Mouse (Mus musculus): Measurements from ENCODE around the gene H2-Aa. TPM values are rescaled to one million over a fixed set of nuclear protein-coding genes. Genes with fewer than 3 reads are reported as not detected.

H2-Aa gene
- polyA plus RNA-seq, 2 experiments: 1.1 to 1.8 TPM

DNA sequence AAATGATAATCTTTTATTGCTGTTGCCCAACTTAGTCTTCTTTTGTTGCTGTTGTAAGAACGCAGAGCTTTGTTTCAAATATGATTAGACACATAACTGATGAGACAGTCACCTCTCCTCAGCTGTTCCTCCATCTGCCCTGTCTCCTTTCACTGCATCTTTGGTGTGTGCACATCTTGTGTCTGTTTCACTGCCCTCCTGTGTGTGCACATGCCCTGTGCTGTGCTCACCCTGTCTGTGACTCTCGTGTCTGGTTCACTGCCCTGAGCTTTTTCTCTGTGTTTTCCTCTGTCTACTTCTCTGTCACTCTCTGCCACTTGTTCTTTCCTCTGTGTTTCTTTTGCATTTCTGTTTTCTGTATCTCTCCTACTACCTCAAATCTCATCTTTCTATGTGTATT, 17.4 kb downstream of the H2-Aa start:
- Histone ChIP-seq H3K4me3 (ENCODE audit: insufficient read depth in 1 of 2, low read depth in 2 of 2, low read length in 2 of 2) (no peak overlapping the region), H3K27me3 (ENCODE audit: control insufficient read depth, insufficient read depth, low read length) (peaks cover 3% of the 10 kb centered on the region), H3K4me2 (ENCODE audit: low read depth) (no peak overlapping the region), H3K27ac (no peak overlapping the region), H3K9me3 (ENCODE audit: control insufficient read depth, low read length) (no peaks in the 10 kb centered on the region), H3K36me3 (replicated peaks; ENCODE audit: control insufficient read depth, insufficient read depth, low read depth) (no peaks in the 10 kb centered on the region), H3K4me1 (replicated peaks; ENCODE audit: control insufficient read depth in 2 of 2, insufficient read depth in 2 of 2, low read length in 1 of 2) (no peaks in the 10 kb centered on the region), H3K9ac (replicated peaks) (no peak overlapping the region)
- 48% methylated on average over 2 of the region's 2 CpGs for WGBS (ENCODE audit: insufficient replicate concordance)
- no peak for TF ChIP-seq CTCF (IDR thresholded peaks at IDR 0.05; ENCODE audit: low read depth)
- TF ChIP-seq EP300 (IDR thresholded peaks at IDR 0.05; ENCODE audit: low read depth): no peak
- ATAC-seq (ENCODE audit: insufficient read depth) (no peak), DNase-seq (ENCODE audit: low read depth in 3 of 3, low spot score in 3 of 3) (no peak)

DNA sequence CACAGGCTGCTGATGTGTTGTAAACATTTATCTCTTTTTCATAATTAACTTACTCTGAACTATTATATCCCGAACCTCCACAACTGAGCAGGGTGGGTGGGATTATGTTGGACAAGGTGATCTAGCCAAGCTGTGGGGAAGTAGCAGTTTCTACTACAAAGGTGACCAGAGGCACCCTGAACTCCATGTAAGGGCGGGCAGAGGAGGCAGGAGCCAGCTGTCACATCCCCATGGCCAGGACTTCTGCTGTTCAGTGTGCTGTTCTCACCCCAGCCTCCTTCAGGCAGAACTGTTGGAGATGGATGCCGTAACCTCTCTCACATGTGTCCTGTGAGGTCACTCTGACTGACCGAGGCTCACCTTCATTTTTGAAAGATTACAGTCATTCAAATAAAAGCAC, 17.8 kb downstream of the H2-Aa start:
- H3K9me3 ChIP-seq (ENCODE audit: control insufficient read depth, low read length): no peaks in the 10 kb centered on the region
- no peaks in the 10 kb centered on the region for H3K4me1 ChIP-seq (replicated peaks; ENCODE audit: control insufficient read depth in 2 of 2, insufficient read depth in 2 of 2, low read length in 1 of 2)
- ATAC-seq (ENCODE audit: insufficient read depth): no peak
- no peak for TF ChIP-seq EP300 (IDR thresholded peaks at IDR 0.05; ENCODE audit: low read depth)
- TF ChIP-seq CTCF (IDR thresholded peaks at IDR 0.05; ENCODE audit: low read depth): no peak
- no peak overlapping the region for H3K27ac ChIP-seq
- no peak overlapping the region for H3K9ac ChIP-seq (replicated peaks)
- H3K4me3 ChIP-seq (ENCODE audit: insufficient read depth in 1 of 2, low read depth in 2 of 2, low read length in 2 of 2): no peak overlapping the region
- no peak for DNase-seq (ENCODE audit: low read depth in 3 of 3, low spot score in 3 of 3)
- 59% methylated on average over 4 of the region's 4 CpGs for WGBS (ENCODE audit: insufficient replicate concordance)
- no peak overlapping the region for H3K4me2 ChIP-seq (ENCODE audit: low read depth)
- H3K36me3 ChIP-seq (replicated peaks; ENCODE audit: control insufficient read depth, insufficient read depth, low read depth): no peaks in the 10 kb centered on the region
- peaks cover 8% of the 10 kb centered on the region for H3K27me3 ChIP-seq (ENCODE audit: control insufficient read depth, insufficient read depth, low read length)

DNA sequence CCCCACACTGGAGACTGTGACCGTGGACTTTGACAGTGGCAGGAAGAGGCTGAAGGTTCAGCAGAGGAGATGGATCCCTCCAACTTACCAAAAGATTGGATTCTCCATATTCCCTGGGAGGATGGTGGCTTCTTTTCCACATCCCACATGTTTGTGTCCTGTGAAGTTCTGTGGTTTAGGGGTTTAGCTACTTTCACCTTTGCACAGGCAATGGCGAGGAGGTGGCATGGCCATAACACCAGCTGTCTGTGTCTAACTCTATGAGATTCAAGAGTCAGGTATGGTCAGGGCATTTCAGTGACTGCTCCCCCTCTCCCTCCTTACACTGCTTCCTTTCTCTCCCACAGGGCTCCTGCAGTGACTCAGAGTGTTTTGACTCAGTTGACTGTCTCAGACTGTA, 18.9 kb downstream of the H2-Aa start:
- DNase-seq (ENCODE audit: low read depth in 3 of 3, low spot score in 3 of 3) (no peak), ATAC-seq (ENCODE audit: insufficient read depth) (no peak)
- TF ChIP-seq EP300 (IDR thresholded peaks at IDR 0.05; ENCODE audit: low read depth) (no peak), CTCF (IDR thresholded peaks at IDR 0.05; ENCODE audit: low read depth) (no peak)
- Histone ChIP-seq H3K27me3 (ENCODE audit: control insufficient read depth, insufficient read depth, low read length) (peaks cover 18% of the 10 kb centered on the region), H3K4me1 (replicated peaks; ENCODE audit: control insufficient read depth in 2 of 2, insufficient read depth in 2 of 2, low read length in 1 of 2) (peaks cover 0 to 3% of the 10 kb centered on the region in 2 experiments; a peak in 2 of 4 replicates), H3K9ac (replicated peaks) (no peak overlapping the region), H3K4me2 (ENCODE audit: low read depth) (no peak overlapping the region), H3K36me3 (replicated peaks; ENCODE audit: control insufficient read depth, insufficient read depth, low read depth) (no peaks in the 10 kb centered on the region), H3K4me3 (ENCODE audit: insufficient read depth in 1 of 2, low read depth in 2 of 2, low read length in 2 of 2) (no peak overlapping the region), H3K9me3 (ENCODE audit: control insufficient read depth, low read length) (no peaks in the 10 kb centered on the region), H3K27ac (no peak overlapping the region)
- 56% methylated on average over 2 of the region's 2 CpGs for WGBS (ENCODE audit: insufficient replicate concordance)

DNA sequence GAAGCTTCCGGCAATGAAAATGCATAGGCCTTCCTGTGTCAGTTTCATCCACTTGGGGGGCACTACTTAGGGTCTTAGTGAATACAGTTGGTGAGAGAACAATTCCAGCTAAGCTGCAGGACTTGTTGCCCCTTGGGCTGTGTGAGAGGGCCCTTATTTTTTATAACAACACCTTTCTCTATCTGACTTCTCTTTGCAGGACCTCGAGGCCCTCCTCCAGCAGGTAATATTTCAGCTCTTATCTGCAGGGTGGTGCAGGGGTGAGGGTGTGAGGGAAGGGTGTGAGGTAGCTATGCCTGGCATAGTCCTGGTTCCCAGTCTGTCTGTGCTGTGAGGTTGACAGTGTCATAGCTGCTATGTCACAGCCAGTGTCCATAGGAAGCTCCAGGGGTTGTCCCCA, 19.4 kb downstream of the H2-Aa start:
- Histone ChIP-seq H3K27ac (no peak overlapping the region), H3K4me1 (replicated peaks; ENCODE audit: control insufficient read depth in 2 of 2, insufficient read depth in 2 of 2, low read length in 1 of 2) (peaks cover 0 to 7% of the 10 kb centered on the region in 2 experiments; a peak in 2 of 4 replicates), H3K9me3 (ENCODE audit: control insufficient read depth, low read length) (no peaks in the 10 kb centered on the region), H3K4me3 (ENCODE audit: insufficient read depth in 1 of 2, low read depth in 2 of 2, low read length in 2 of 2) (no peak overlapping the region), H3K27me3 (ENCODE audit: control insufficient read depth, insufficient read depth, low read length) (peaks cover 23% of the 10 kb centered on the region), H3K4me2 (ENCODE audit: low read depth) (no peak overlapping the region), H3K9ac (replicated peaks) (no peak overlapping the region), H3K36me3 (replicated peaks; ENCODE audit: control insufficient read depth, insufficient read depth, low read depth) (no peaks in the 10 kb centered on the region)
- no peak for DNase-seq (ENCODE audit: low read depth in 3 of 3, low spot score in 3 of 3)
- no peak for TF ChIP-seq EP300 (IDR thresholded peaks at IDR 0.05; ENCODE audit: low read depth)
- TF ChIP-seq CTCF (IDR thresholded peaks at IDR 0.05; ENCODE audit: low read depth): no peak
- ATAC-seq (ENCODE audit: insufficient read depth): no peak
- 60% methylated on average over 2 of the region's 2 CpGs for WGBS (ENCODE audit: insufficient replicate concordance)

DNA sequence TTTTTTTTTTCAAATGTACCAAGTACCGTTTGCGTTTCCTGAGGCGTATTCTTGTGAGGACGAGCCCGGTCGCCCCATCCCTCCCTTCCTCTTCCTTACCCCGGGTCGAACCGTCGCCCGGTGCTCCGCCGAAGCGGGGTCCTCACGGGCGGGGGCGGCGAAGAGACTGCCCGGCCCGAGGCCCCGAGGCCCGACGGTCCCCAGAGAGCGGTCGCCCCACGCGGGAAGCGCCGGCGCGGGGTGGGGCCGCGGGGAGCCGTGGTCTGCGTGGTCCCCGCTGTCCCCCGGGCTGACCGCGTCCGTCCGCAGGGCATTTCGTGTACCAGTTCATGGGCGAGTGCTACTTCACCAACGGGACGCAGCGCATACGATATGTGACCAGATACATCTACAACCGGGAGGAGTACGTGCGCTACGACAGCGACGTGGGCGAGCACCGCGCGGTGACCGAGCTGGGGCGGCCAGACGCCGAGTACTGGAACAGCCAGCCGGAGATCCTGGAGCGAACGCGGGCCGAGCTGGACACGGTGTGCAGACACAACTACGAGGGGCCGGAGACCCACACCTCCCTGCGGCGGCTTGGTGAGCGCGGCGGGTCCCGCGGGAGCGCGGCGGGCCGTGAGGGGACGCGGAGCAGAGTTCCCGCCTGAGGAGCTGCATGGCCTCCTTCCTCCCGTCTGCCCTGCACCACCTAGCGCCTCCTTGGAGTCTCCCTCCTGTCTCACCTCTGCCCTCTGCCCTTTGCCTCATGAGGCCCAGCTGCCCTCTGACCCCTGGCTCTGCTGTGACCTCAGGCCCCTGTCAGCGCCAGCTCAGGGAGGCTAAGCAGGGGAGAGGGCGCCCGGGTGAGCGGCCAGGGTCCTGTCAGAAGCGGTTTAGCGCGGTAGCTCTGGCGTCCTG, 22.9 kb downstream of the H2-Aa start:
- ATAC-seq (ENCODE audit: insufficient read depth) (no peak), DNase-seq (ENCODE audit: low read depth in 3 of 3, low spot score in 3 of 3) (no peak)
- Histone ChIP-seq H3K4me2 (ENCODE audit: low read depth) (peak overlapping the region; percentile 66), H3K36me3 (replicated peaks; ENCODE audit: control insufficient read depth, insufficient read depth, low read depth) (no peaks in the 10 kb centered on the region), H3K9me3 (ENCODE audit: control insufficient read depth, low read length) (no peaks in the 10 kb centered on the region), H3K27ac (no peak overlapping the region), H3K9ac (replicated peaks) (0 out of 2 replicates have a peak overlapping the region, but pooled peaks have one; percentile 14), H3K4me3 (ENCODE audit: insufficient read depth in 1 of 2, low read depth in 2 of 2, low read length in 2 of 2) (peak overlapping the region; percentile 42 to 47), H3K27me3 (ENCODE audit: control insufficient read depth, insufficient read depth, low read length) (peaks cover 30% of the 10 kb centered on the region), H3K4me1 (replicated peaks; ENCODE audit: control insufficient read depth in 2 of 2, insufficient read depth in 2 of 2, low read length in 1 of 2) (peaks cover 0 to 7% of the 10 kb centered on the region in 2 experiments; a peak in 2 of 4 replicates)
- 1% methylated on average over 79 of the region's 93 CpGs for WGBS (ENCODE audit: insufficient replicate concordance)
- no peak for TF ChIP-seq CTCF (IDR thresholded peaks at IDR 0.05; ENCODE audit: low read depth)
- TF ChIP-seq EP300 (IDR thresholded peaks at IDR 0.05; ENCODE audit: low read depth): no peak
